Mouse (Mus musculus): Measurements from ENCODE around the gene Lipi.

The Lipi gene

DNA sequence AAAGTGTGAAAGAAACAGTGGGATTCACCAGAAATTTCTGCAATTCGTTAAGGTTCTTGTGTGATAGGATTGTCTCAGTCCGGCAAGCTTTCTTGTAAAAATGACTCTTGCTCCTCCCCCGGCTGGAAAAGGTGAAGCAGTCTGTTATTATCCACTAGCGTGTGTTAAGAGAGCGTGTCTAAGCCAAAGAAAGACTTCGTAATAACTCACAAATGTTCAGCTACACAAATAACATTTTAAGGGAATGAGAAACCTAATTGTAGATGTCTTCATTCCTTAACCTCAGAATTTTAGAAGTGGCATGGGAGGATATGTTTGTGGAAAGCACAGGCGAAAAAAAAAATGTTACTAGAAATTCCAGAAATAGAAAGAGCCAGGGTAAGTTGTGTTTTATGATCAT is at the start of gene Lipi:
Gene Lipi, minus strand, starts transcription at position 101 of the 400 bp plus-strand sequence.
- CTCF ChIA-PET, result no interaction called here

DNA sequence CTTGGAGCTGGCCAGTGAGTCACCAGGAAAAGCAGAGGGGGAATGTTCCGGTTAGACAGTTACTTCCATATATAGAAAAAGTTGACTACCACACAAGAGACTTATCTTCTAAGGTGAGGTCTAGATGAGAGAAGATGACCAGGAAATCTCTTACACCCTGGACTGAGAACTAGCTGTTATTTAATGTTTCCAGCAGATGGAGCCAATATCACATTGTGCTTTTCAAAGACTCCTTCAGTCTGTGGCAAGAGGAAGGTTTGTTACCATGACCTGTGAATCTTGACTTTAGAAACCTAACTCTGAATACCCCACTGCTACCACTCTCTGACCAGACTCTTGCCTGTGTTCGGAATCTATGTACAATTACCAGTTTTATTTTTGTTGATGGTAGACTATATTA is 42.0 kb upstream of the Lipi start:
- CTCF ChIA-PET, result interaction anchor here (0.5 kb wide), 1 partner anchor 20 kb away, joined by 7 read pairs; no protein-coding TSS in a partner anchor

DNA sequence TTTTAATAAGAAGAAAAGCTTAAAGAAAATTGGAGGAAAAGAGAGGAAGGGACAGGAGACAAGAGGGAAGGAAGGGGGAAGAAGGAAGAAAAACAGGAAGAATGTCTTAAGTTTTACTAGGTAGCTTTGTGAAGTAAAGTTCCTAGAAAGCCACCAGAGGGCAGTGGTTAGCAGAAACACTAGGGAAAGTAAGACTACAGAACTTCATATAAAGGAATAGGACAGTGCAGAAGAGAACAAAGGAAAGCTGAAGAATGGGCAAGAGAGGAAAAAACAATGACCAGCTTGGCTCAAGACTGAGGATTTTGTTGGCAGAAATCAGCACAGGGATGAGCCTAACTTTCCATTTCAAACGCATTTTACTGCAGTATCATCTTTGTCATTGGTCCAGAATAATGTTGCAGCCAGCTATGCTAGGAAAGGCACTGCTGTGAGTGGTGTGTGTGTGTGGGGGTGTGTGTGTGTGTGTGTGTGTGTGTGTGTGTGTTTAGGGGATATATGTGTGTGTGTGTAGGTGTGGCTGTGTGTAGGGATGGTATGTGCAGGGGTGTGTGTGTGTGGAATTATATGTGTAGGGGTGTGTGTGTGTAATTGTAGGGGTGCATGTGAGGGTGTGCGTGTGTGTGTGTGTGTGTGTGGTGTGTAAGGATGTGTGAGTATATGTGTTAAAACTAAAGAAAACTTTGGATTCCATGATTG is 31.9 kb upstream of the Lipi start:
- CTCF ChIA-PET, result interaction anchor here (0.5 kb wide), 1 partner anchor 116 kb away, joined by 3 read pairs; no protein-coding TSS in a partner anchor

DNA sequence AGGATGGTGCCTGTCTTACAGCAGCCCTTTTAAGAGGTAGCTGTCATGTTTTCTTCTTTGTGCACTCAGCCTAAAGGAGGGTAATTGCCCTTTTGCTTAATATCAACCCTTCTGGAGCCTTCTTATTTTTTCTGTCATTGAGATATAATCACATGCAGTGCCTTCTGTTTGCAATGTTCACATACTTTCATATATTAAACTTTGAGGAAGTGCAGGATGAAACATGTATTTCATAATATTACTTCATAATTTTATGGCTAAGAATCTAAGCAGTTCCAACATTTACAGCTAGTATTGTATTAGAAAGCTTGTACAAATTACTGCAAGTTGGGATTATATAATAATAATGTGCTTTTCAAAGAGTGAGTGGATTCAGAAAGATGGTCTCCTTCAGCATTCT is 26.7 kb upstream of the Lipi start:
- CTCF ChIA-PET, result interaction anchor here (0.5 kb wide), 1 partner anchor 1286 kb away, joined by 5 read pairs; no protein-coding TSS in a partner anchor

DNA sequence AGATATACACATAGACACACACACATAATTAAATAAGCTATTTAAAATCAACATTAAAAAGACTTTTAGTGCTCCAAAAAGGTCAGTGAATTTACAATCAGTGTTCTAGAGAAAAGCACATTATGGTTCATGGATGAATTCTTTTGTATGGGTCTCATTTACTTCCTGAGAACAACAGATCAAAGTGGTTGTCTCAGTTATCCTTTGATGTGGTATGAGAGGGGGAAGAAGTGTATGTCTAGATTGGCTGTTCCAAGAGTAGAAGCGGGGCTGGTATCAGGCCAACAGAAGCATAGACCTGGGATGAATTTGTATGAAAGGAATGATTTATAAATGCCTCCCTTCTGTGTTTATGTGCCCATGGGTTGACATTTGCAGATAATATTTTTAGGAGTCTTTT is 20.6 kb upstream of the Lipi start:
- CTCF ChIA-PET, result no interaction called here

DNA sequence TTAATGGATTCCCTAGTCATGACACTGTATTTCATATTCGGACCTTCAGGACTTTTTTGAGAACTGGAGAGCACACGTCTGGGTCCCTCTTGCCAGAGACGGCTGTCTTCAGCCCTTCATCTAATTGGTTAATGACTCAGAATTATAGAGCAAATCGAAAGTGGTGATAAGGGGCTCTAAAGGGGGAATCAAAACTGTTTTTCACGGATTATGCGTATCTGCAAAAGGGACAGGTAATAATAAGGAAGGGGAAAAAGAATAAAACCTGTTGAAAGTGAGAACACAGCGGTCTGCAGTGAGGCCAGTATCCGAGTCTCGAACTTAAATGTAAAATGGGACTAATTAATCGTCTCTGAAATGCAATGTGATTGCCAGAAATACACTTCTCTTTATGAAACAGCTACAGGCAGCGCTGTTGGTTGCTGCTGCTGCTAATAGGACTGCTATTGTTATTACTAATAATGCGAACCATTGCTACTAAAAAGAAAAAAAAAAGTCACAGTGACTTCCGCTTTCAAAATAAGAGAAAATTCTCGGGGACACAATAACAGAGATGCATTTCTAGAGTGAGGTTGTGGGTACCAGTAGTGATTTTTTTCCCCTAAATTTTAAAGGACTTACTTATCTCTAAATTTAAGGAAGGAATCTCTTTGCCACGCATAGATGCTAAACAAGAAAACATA is 7.8 kb upstream of the Lipi start:
- CTCF ChIA-PET, result no interaction called here

DNA sequence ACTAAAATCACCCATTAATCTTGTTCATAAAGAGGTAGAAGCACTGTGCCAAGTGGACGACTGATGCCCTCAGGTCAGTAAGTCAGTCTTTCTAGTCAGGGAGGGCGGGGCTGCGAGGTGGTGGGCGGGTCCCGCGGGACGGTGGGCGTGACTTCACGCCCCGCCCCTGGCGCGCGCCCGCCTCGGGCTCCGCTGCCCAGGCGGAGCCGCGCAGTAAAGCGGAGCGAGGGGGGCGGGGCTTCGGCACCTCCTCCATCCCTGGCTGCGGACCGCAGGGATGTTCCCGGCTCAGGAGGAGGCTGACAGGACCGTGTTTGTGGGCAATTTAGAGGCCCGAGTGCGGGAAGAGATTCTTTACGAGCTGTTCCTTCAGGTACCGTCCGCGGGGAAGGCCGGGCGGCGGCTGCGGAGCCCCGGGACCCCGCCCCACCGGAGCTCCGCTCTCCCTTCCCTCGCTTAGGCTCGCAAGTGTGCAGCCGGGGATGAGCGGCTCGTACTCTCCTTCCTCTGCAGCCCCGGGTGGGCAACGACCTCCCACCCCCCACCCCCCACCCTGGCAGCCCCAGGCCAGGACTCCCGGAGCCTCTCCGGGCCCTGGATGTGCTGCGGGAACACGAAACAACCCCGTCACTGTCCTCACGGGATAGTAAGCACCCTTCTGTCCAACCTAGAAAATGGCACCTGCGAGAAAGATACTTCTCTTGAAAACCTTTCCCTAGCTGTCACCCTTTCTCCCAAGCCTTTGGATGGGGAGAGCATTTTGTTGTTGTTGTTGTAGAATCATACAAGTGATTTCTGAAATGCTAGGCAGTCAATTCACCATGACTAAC is 7.0 kb upstream of the Lipi start, which contains the start of gene Rbm11:
Gene Rbm11, plus strand, starts transcription at position 174 of the 830 bp plus-strand sequence.
- CTCF ChIA-PET, result no interaction called here

DNA sequence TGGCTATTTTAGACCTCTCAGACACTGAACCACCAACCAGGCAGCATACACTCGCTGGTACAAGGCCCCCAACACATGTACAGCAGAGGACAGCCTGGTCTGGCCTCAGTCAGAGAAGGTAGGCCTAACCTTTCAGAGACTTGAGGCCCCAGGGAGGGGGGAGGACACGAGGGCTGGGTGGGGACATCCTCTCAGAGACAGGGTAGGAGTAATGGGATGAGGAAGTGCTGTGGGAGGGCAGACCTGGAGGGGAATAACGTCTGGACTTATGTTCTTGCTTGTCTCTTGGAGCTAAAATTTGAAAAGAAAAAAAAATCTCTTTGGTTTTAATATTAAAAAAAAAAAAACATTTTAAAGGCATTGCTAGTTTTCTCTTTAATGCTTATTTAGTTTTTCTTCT is 605 bp upstream of the Lipi start:
- CTCF ChIA-PET, result no interaction called here

DNA sequence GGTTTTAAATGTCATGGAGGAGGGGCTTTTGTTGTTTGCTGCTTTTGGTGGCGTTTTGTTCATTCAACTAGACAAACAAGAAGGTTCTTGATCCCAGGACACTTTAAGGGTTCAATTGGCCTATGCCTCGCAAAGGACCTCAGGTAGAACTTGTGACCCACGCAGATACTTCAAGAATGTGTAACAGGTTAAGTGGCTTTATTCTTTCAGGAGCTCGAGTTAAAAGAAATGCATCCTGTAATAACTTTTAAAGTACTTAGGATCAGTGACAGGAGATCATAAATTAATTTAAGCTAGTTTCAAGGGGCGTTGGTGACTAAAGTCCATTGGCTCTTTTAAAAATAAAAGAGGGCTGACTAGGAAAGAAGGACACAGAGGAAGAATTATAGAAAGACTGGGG is 3.6 kb downstream of the Lipi start:
- CTCF ChIA-PET, result no interaction called here

DNA sequence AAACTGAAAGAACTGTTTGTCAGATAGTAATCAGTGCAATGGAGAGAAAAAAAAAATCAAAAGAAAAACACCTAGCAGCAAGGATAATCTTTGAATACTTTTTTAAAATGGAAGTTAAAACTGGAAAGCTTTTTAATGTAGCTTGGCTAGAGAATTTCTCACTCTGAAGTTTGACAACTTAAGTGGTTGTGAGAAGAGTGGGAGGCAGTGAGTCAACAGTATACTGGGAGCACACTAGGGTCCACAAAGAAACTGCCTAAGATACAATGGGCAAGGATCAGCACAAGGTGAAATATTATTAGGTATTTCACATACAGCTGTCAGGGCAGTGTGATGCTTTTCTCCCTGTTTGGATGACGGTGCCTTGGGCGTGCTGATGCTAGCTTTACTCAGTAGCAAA is 23.0 kb downstream of the Lipi start:
- CTCF ChIA-PET, result no interaction called here

DNA sequence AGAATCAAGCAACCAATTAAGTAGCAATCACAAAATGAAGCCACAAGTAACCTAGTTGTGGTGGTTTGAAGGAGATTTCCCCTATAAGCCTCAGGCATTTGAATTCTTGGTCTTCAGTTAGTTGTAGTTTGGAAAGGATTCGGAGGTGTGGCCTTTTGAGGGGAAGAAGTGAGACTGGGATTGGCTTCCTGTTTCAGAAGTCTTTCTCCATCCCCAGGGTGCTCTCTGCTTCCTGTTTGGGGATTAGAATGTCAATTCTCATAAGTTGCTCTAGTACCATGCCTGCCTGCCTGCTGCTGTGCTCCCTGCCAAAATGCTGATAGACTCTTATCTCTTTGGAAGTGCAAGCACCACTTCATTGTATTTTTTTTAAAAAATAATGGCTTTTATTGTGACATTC is 40.6 kb downstream of the Lipi start:
- CTCF ChIA-PET, result no interaction called here

DNA sequence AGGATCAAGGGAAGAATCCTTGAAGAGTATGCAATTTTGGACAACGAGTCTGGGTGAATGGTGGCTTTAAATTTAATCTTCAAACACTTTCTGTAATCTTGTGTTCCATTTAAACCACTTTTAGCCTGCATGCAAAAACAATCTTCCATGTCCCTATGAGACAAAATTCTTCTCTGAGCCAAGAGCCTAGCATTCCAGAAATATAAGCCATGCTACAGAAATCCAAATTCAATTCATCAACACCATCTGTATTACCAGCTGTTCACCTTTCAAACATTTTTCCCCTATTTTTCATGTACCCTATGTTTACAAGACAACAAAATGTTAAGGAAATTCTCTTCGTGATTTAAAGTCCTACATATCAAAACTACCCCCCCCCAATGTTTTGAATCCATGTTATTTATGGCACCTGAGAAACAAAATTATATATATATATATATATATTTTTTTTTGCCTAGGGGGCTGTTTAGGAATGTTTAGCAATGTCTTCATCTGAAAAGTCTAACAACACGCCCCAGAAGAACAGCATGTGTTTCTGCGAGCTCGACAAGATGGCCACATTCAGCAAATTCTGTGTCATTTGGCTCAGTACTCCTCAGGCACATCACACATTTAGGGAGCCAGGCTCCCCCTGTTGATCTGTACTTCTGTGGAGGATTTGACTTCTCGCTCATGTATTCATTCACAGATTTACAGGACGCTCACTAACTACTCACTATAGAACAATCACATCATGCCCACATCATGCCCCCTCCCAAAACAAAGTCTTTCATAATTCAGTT is 47.9 kb downstream of the Lipi start:
- CTCF ChIA-PET, result no interaction called here

DNA sequence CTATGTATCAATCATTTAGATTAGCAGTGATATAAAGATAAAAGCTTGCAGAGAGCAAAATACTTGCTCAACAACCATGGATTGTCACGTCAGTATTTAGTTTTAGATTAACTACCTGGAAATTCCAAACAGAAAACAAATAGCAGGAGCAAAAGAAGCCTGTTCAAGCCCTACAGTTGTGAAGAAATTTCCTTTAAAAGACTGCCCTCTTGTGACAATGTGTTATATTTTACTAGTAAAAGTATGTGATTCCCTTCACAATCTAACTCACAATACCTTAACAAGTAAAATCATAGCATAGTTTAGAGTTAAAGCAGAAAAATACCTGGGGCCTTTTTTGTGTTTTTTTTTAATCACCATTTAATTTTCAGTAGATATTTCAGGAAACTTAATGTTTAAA is 54.2 kb downstream of the Lipi start:
- CTCF ChIA-PET, result no interaction called here

DNA sequence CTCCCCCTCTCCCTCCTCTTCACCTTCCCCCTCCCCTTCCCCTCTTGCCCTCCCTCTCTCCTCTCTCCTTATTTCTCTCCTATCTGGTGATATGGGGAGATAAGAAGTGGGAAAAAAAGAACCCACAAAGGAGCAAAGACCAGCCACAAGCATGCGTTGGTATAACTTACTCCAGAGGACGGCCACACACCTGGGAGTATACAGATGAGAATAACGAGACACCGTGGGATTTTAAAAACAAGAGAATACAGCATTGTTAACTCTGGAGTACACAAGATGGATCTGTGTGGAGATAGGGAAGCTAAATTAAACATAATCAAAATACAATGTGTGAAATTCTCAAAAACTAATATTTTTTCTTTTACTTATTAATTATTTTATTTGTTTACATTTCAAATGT is 89.3 kb downstream of the Lipi start:
- CTCF ChIA-PET, result no interaction called here
